Mouse (Mus musculus) intestine, postnatal 0 days (tissue): ENCODE measurements around the gene Tox4. TPM values are rescaled to one million over a fixed set of nuclear protein-coding genes. Genes with fewer than 3 reads are reported as not detected.
"Not testable (repeated sequence)": the region's sequence is repeated elsewhere in the genome, so short reads cannot be mapped to it uniquely, and the experiment has no call there.

ENCODE experiments used
- ATAC-seq: fragments of 200-750 bp; cut with Nextera tagmentation; 2 replicates; pipeline ENCODE4 v1.8.0; 2017; ENCODE audit warnings: mild to moderate bottlenecking, moderate TSS enrichment, moderate library complexity
- H3K27ac ChIP-seq: fragments of 300-500 bp; sonication (generic); 2 replicates; pipeline ENCODE4 v1.5.1; 2014; ENCODE audit warnings: mild to moderate bottlenecking, low read depth, low read length, moderate library complexity
- H3K27me3 ChIP-seq: fragments of 300-500 bp; sonication (generic); replicated peaks from 2 replicates; pipeline ENCODE4 v1.6.1; 2014; ENCODE audit warnings: low read length, mixed read lengths; ENCODE audit not compliant: control insufficient read depth, insufficient read depth
- H3K36me3 ChIP-seq: fragments of 300-500 bp; sonication (generic); 2 replicates; pipeline ENCODE4 v1.6.1; 2014; ENCODE audit warnings: mild to moderate bottlenecking, moderate library complexity; ENCODE audit not compliant: control insufficient read depth, insufficient read depth
- H3K4me1 ChIP-seq: fragments of 300-500 bp; sonication (generic); replicated peaks from 2 replicates; pipeline ENCODE4 v1.6.1; 2014; ENCODE audit warnings: antibody characterized with exemption, low read length, mixed read lengths; ENCODE audit not compliant: control insufficient read depth, insufficient read depth
- H3K4me2 ChIP-seq: fragments of 300-500 bp; sonication (generic); replicated peaks from 2 replicates; pipeline ENCODE4 v1.6.1; 2014; ENCODE audit warnings: low read depth, mild to moderate bottlenecking, moderate library complexity
- H3K4me3 ChIP-seq: fragments of 300-500 bp; sonication (generic); 2 replicates; pipeline ENCODE4 v1.5.1; 2014; ENCODE audit warnings: low read depth, low read length
- H3K9ac ChIP-seq: fragments of 300-500 bp; sonication (generic); 2 replicates; pipeline ENCODE4 v1.6.1; 2014; ENCODE audit warnings: mild to moderate bottlenecking, low read depth, low read length
- H3K9me3 ChIP-seq: fragments of 300-500 bp; sonication (generic); 2 replicates; pipeline ENCODE4 v1.6.1; 2016; ENCODE audit warnings: mixed run types; ENCODE audit not compliant: control insufficient read depth
- CTCF ChIP-seq: sonication (generic); IDR thresholded peaks from 2 replicates; pipeline ENCODE4 v1.5.1; 2016; ENCODE audit warnings: low read depth, mild to moderate bottlenecking, control low read depth, antibody characterized with exemption, moderate library complexity
- WGBS: fragments of 180-500 bp; shearing (Covaris S2); extraction: QIAGEN DNeasy Blood & Tissue Kit; methylation state at CpG from one replicate; pipeline ENCODE4 v1.1.7; 2014; 5-methylcytosine and 5-hydroxymethylcytosine counted together
- polyA plus RNA-seq: library from polyadenylated mRNA; unstranded; fragments of >200 nt; fragmentation: Nextera tagmentation; extraction: Ambion mirVana; gene quantifications from 2 replicates; pipeline ENCODE4 v1.2.1, GENCODE M21; 2015

The Tox4 gene
- polyA plus RNA-seq, 1 experiment from 2014 or later, result 20.8 TPM

DNA sequence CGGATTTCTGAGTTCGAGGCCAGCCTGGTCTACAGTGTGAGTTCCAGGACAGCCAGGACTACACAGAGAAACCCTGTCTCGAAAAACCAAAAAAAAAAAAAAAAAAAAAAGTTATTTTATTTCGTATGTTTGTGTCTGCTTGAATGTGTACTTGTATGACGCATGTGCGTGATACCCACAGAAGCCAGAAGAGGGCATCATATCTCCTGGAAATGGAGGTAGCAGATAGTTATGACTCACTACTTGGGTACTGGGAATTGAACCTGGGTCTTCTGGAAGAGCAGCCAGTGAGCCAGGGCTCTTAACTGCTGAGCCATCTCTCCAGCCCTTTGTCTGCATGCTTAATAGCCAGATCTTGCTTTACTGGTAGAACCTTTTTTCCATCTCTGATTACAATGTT is 31.4 kb downstream of the Tox4 start:
- not testable (repeated sequence) for H3K9ac ChIP-seq, H3K4me2 ChIP-seq, H3K9me3 ChIP-seq, H3K4me3 ChIP-seq, H3K27me3 ChIP-seq, H3K4me1 ChIP-seq, H3K36me3 ChIP-seq, ATAC-seq, H3K27ac ChIP-seq
- WGBS, result 93% methylated on average over 6 of the region's 6 CpGs
- TF ChIP-seq CTCF, result peak; percentile 30

DNA sequence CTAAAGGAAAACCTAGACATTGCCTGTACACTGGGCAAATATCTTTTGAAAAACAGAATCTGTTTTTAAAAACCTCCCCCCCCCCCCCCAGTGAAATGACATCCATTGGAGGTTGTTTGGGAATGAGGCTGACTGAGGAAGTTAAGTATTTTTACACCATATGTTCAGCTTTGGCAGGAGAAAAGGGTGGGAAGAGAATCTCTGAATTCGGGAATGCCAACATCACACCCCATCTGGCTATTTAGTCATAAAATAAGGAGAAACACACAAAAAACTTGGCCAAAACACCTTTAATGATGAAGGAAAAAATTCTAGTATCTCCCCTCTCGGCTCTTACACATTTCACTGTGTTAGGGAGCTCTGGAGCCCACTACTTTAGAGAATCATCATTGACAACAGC is 32.0 kb downstream of the Tox4 start:
- TF ChIP-seq CTCF, result no peak
- Histone ChIP-seq H3K36me3 (peaks cover 9% of the 10 kb centered on the region), H3K4me2 (no peak overlapping the region), H3K4me3 (no peak overlapping the region), H3K27ac (no peak overlapping the region), H3K9ac (no peak overlapping the region), H3K9me3 (no peaks in the 10 kb centered on the region), H3K27me3 (no peaks in the 10 kb centered on the region), H3K4me1 (no peaks in the 10 kb centered on the region)
- ATAC-seq, result no peak
- WGBS, result 88% methylated on average over 2 of the region's 2 CpGs

DNA sequence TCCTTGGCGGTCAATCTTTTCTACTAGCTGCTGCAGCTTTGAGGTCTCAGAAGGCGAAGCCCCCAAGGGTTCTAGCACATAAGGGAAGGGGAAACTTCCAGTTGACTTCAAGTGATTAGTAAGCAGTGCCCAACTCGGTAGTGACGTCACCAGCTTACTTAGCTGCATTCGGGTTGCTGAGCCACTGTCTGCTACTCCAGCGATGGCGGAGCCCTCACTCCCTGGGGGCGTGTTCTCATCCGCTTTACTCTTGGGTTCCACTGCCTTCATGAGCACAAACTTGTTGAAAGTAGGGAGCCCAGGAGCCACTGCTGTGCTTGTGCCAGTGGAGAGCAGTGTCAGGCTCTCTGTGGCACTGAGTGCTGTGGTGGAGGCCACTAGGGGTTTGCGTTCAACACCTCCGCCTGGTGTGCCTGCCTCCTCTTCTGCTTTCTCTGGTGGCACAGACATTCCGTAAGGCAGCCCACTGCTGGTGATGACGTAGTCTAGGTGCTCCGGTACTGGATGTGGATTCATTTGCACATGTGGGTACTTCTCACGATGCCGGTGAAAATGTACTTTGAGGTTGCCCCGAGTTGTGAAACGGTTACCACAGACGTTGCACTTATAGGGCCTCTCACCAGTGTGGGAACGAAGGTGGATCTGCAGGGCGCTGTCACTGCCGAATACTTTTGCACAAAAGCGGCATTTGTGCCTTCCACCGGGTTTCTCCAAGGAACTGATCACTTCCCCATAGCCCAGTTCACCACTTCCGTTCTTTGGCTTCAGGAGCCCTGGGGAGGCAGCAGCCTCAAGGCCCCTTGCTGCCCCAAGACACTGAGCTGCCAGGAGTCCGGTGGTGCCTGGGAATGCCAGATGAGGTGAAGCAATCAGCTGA is 35.2 kb downstream of the Tox4 start:
- no peak for TF ChIP-seq CTCF
- no peak overlapping the region for H3K27ac ChIP-seq
- 93% methylated on average over 26 of the region's 26 CpGs for WGBS
- no peaks in the 10 kb centered on the region for H3K9me3 ChIP-seq
- H3K27me3 ChIP-seq, result no peaks in the 10 kb centered on the region
- H3K4me2 ChIP-seq, result no peak overlapping the region
- H3K9ac ChIP-seq, result no peak overlapping the region
- H3K36me3 ChIP-seq, result peaks cover 9% of the 10 kb centered on the region
- no peaks in the 10 kb centered on the region for H3K4me1 ChIP-seq
- ATAC-seq, result no peak
- no peak overlapping the region for H3K4me3 ChIP-seq

DNA sequence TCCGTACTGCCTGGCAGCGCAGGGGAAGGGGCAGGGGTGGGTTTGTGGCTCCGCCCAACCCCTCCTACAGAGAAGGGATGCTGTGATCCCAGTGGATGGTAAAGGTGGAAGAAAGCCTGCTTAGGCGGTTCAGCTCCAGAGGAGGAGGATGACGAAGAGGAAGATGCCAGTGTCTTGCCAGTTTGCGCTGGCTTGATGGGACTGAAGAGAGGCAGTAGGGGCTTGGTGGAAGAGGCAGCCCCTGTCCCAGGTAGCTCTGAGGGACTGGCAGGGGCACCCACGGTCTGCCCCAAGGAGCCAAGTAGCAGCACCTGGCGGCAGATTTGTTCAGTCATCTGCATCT is 35.8 kb downstream of the Tox4 start:
- 61% methylated on average over 8 of the region's 8 CpGs for WGBS
- H3K4me3 ChIP-seq, result no peak overlapping the region

DNA sequence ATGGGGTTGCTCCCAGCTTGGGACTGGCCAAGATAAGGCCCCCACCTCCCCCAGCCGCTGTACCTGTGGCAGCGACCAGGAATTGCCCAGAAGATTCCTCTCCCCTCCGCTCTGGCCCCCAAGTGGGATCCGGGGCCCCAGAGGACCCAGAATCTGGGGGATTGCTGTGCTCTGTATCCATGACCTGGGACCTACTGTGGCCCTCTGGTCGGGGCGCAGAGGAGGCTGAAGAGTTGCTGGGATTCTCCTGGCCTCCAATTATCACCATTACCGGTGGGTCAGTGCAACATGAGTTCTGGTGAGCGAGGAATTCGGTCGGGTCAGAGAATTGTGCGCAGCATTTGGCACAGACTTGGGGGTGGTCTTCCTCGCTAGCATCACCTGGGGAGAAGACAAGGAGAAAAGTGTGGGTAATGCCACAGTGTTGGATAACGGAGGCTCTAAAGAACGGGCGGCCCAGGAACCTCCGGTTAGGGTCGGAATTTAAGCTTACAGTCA is 36.4 kb downstream of the Tox4 start:
- peak overlapping the region; percentile 95 for H3K4me2 ChIP-seq
- peak overlapping the region; percentile 77 for H3K4me3 ChIP-seq
- H3K9me3 ChIP-seq, result no peaks in the 10 kb centered on the region
- peak overlapping the region; percentile 62 for H3K9ac ChIP-seq
- ATAC-seq, result no peak
- TF ChIP-seq CTCF, result no peak
- H3K27ac ChIP-seq, result 0 out of 2 replicates have a peak overlapping the region, but pooled peaks have one; percentile 46
- no peaks in the 10 kb centered on the region for H3K4me1 ChIP-seq
- WGBS, result 9% methylated on average over 17 of the region's 17 CpGs
- no peaks in the 10 kb centered on the region for H3K27me3 ChIP-seq
- peaks cover 9% of the 10 kb centered on the region for H3K36me3 ChIP-seq

More for the DNA sequence above, 35.8 kb downstream of the Tox4 start:
- Histone ChIP-seq H3K9me3 (no peaks in the 10 kb centered on the region), H3K27ac (no peak overlapping the region), H3K4me1 (no peaks in the 10 kb centered on the region), H3K27me3 (no peaks in the 10 kb centered on the region), H3K9ac (no peak overlapping the region), H3K36me3 (peaks cover 9% of the 10 kb centered on the region), H3K4me2 (no peak overlapping the region)
- TF ChIP-seq CTCF, result no peak
- no peak for ATAC-seq

DNA sequence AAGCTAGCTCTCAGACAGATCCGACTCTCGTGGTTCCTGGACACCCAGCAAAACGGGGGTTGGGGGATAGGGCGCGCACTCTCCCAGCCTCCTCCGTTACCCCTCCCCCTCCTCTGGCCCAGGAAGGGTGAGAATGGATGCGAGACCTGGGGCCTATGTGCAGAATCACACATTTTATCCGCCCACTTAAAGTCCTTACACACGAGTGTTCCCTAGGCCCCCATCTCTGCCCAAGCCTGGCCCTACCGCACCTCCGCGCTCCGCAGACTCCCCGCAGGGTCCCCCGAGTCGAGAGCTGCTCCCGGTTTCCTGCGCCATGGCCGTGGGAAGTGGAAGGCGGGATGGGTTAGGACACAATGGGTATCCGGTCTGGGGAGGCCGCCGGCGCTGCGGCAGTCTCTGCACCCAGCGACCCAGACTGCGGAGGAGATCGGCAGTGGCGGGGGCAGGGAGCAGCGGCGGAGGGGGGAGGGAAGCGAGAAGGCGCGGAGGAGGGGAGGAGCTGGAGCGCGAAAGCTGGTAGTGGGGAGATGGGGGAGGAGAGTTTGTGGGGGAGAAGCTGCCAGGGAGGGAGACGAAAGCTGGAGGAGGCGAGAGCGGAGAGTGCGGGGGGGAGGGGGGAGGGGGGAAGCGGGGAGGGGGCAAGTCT is 37.0 kb downstream of the Tox4 start:
- Histone ChIP-seq H3K9ac (peak overlapping the region; percentile 62), H3K9me3 (no peaks in the 10 kb centered on the region), H3K27me3 (no peaks in the 10 kb centered on the region), H3K4me2 (peak overlapping the region; percentile 95), H3K27ac (peak overlapping the region; percentile 46), H3K4me1 (no peaks in the 10 kb centered on the region), H3K36me3 (peaks cover 9% of the 10 kb centered on the region), H3K4me3 (peak overlapping the region; percentile 77)
- no peak for TF ChIP-seq CTCF
- WGBS, result under 1% methylated on average over 35 of the region's 41 CpGs
- peak; percentile 55 for ATAC-seq
